Mouse (Mus musculus) mammary gland, adult 2 months (tissue): Measurements from ENCODE around the gene Tiam1. TPM values are rescaled to one million over a fixed set of nuclear protein-coding genes. Genes with fewer than 3 reads are reported as not detected.

Experiments used
- polyA plus RNA-seq: library from polyadenylated mRNA; depleted of rRNA; stranded (reverse); fragments of >200 nt; gene quantifications from 2 replicates; pipeline ENCODE4 v1.2.3, GENCODE M21; 2012; ENCODE audit warnings: low replicate concordance; rRNA removed

Tiam1 gene
- polyA plus RNA-seq = 2.7 and 4.5 TPM in 2 replicates

DNA sequence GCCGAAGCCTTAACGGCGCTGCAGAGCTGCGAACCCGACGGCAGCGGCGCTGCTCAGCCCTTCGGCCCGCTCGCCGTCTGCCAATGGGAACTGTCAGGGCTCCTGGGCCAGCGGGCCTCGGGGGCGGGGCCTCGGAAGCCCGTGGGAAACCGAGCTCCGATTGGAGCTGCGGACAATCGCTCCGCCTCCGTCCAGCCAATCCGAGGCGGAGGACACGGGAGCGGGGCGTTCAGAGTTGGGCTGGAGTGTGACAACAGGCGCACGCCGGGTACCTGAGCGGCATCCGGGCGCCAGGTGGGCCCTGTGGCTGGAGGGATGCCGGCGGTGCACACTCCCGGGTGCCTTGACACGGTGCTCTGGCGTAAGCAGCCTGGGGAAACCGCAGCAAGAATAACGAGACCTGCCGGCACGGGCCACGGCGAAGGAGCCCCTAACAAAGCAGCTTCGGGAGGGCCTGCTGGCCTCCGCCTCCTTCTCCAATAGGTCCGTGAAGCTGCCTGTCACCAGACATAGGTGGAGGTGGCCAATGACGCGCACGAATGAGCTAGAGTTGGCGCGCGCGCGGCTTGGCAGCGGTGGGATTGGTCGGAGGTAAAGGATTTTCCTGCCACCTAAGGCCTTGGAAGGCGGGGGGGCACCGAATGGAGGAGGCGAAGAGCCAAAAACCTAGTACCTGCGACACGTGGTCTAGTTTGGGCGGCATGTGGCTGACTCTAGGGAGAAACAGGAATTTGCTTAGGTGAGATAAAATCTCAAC lies at the start of gene Tiam1:
Gene Tiam1 (minus strand): TSS at position 10 of the 757 bp plus-strand sequence.

Other genes with a start within 250 kb of the Tiam1 start
- gene Sod1, start 77.0 kb upstream of the Tiam1 start, polyA plus RNA-seq = 475 and 576 TPM in 2 replicates
- 37.0 and 68.9 TPM in 2 replicates for gene Scaf4, start 140.7 kb upstream of the Tiam1 start, polyA plus RNA-seq
- 0.72 and 0.81 TPM in 2 replicates for gene Hunk, start 242.2 kb upstream of the Tiam1 start, polyA plus RNA-seq